Mouse (Mus musculus): ENCODE data around the gene Mup19. TPM values are rescaled to one million over a fixed set of nuclear protein-coding genes. Genes with fewer than 3 reads are reported as not detected.
"Not testable (repeated sequence)": the region's sequence is repeated elsewhere in the genome, so short reads cannot be mapped to it uniquely, and the experiment has no call there.

The Mup19 gene
- 0.56 and 2.2 TPM in 2 replicates for polyA plus RNA-seq (2015; fragmentation: Nextera tagmentation; extraction: Ambion mirVana)

- WGBS = 59% methylated on average over 1 of the region's 5 CpGs
- H3K36me3 ChIP-seq; ATAC-seq (ENCODE audit: insufficient number of reproducible peaks, low FRiP score, low TSS enrichment, low read depth): not testable (repeated sequence)
These were observed at the start of gene Mup19 for GRCm38 (mm10) chr4:61782169-61782568. Mup19 (minus strand) TSS chr4:61782269.

GRCm38 (mm10) chr4:61829211-61829610 lies 47.1 kb upstream of the Mup19 start:
- WGBS = 72% methylated on average over 4 of the region's 4 CpGs
- H3K4me1 ChIP-seq = no peaks in the 10 kb centered on the region
- no peaks in the 10 kb centered on the region for H3K36me3 ChIP-seq
- ATAC-seq (ENCODE audit: insufficient number of reproducible peaks, low FRiP score, low TSS enrichment, low read depth) = no peak
- no peaks in the 10 kb centered on the region for H3K27me3 ChIP-seq
- no peak overlapping the region for H3K9ac ChIP-seq
- no peak overlapping the region for H3K4me2 ChIP-seq
- no peaks in the 10 kb centered on the region for H3K9me3 ChIP-seq
- H3K27ac ChIP-seq = no peak overlapping the region
- H3K4me3 ChIP-seq = no peak overlapping the region

More at GRCm38 (mm10) chr4:61782169-61782568, at the start of gene Mup19:
- not testable (repeated sequence) for H3K27me3 ChIP-seq, H3K4me1 ChIP-seq, H3K9ac ChIP-seq, H3K4me3 ChIP-seq, H3K4me2 ChIP-seq, H3K27ac ChIP-seq, H3K9me3 ChIP-seq

GRCm38 (mm10) chr4:61823185-61823584 lies 41.1 kb upstream of the Mup19 start:
- Histone ChIP-seq H3K9me3 (peaks cover 16% of the 10 kb centered on the region), H3K27ac (no peak overlapping the region), H3K27me3 (no peaks in the 10 kb centered on the region), H3K4me2 (no peak overlapping the region), H3K4me3 (no peak overlapping the region), H3K36me3 (no peaks in the 10 kb centered on the region), H3K4me1 (no peaks in the 10 kb centered on the region), H3K9ac (no peak overlapping the region)
- peak; percentile 76; the same call in 1 of the 2 replicates for ATAC-seq (ENCODE audit: insufficient number of reproducible peaks, low FRiP score, low TSS enrichment, low read depth)
- WGBS = 89% methylated on average over 15 of the region's 15 CpGs

GRCm38 (mm10) chr4:61822541-61822940 lies 40.5 kb upstream of the Mup19 start:
- H3K27me3 ChIP-seq; H3K4me3 ChIP-seq; H3K4me1 ChIP-seq; H3K4me2 ChIP-seq; ATAC-seq (ENCODE audit: insufficient number of reproducible peaks, low FRiP score, low TSS enrichment, low read depth); H3K9ac ChIP-seq; H3K27ac ChIP-seq; H3K36me3 ChIP-seq: not testable (repeated sequence)
- WGBS = 83% methylated on average over 9 of the region's 9 CpGs
- peaks cover 16% of the 10 kb centered on the region for H3K9me3 ChIP-seq

- Histone ChIP-seq H3K9me3 (no peaks in the 10 kb centered on the region), H3K27ac (no peak overlapping the region), H3K9ac (no peak overlapping the region), H3K4me2 (no peak overlapping the region), H3K4me1 (no peaks in the 10 kb centered on the region), H3K27me3 (no peaks in the 10 kb centered on the region), H3K36me3 (no peaks in the 10 kb centered on the region), H3K4me3 (no peak overlapping the region)
- ATAC-seq (ENCODE audit: insufficient number of reproducible peaks, low FRiP score, low TSS enrichment, low read depth) = no peak
- 82% methylated on average over 2 of the region's 2 CpGs for WGBS
These were observed 33.5 kb upstream of the Mup19 start for GRCm38 (mm10) chr4:61815602-61816001.

GRCm38 (mm10) chr4:61813435-61813834 lies 31.4 kb upstream of the Mup19 start:
- H3K36me3 ChIP-seq = no peaks in the 10 kb centered on the region
- no peaks in the 10 kb centered on the region for H3K9me3 ChIP-seq
- no peak overlapping the region for H3K27ac ChIP-seq
- no peak overlapping the region for H3K9ac ChIP-seq
- no peak overlapping the region for H3K4me2 ChIP-seq
- ATAC-seq (ENCODE audit: insufficient number of reproducible peaks, low FRiP score, low TSS enrichment, low read depth) = no peak
- H3K4me3 ChIP-seq = no peak overlapping the region
- H3K4me1 ChIP-seq = no peaks in the 10 kb centered on the region
- H3K27me3 ChIP-seq = no peaks in the 10 kb centered on the region

GRCm38 (mm10) chr4:61811193-61811592 lies 29.1 kb upstream of the Mup19 start:
- not testable (repeated sequence) for H3K4me2 ChIP-seq; ATAC-seq (ENCODE audit: insufficient number of reproducible peaks, low FRiP score, low TSS enrichment, low read depth); H3K27ac ChIP-seq; H3K9me3 ChIP-seq; H3K27me3 ChIP-seq; H3K36me3 ChIP-seq; H3K4me3 ChIP-seq; H3K4me1 ChIP-seq; H3K9ac ChIP-seq
- WGBS = 16% methylated on average over 2 of the region's 2 CpGs

GRCm38 (mm10) chr4:61808926-61809325 lies 26.9 kb upstream of the Mup19 start:
- ATAC-seq (ENCODE audit: insufficient number of reproducible peaks, low FRiP score, low TSS enrichment, low read depth); H3K27me3 ChIP-seq; H3K36me3 ChIP-seq; H3K4me1 ChIP-seq; H3K27ac ChIP-seq; H3K9me3 ChIP-seq; H3K4me3 ChIP-seq; H3K4me2 ChIP-seq; H3K9ac ChIP-seq: not testable (repeated sequence)
- WGBS = 83% methylated on average over 3 of the region's 3 CpGs

GRCm38 (mm10) chr4:61789699-61790098 lies 7.6 kb upstream of the Mup19 start:
- not testable (repeated sequence) for H3K27me3 ChIP-seq; H3K4me1 ChIP-seq; H3K27ac ChIP-seq; ATAC-seq (ENCODE audit: insufficient number of reproducible peaks, low FRiP score, low TSS enrichment, low read depth); H3K9me3 ChIP-seq; H3K4me3 ChIP-seq; H3K4me2 ChIP-seq; H3K36me3 ChIP-seq; H3K9ac ChIP-seq
- 91% methylated on average over 1 of the region's 1 CpGs for WGBS

- H3K27ac ChIP-seq; H3K27me3 ChIP-seq; H3K36me3 ChIP-seq; H3K9me3 ChIP-seq; H3K4me2 ChIP-seq; ATAC-seq (ENCODE audit: insufficient number of reproducible peaks, low FRiP score, low TSS enrichment, low read depth); H3K4me3 ChIP-seq; H3K4me1 ChIP-seq; H3K9ac ChIP-seq: not testable (repeated sequence)
- 78% methylated on average over 1 of the region's 1 CpGs for WGBS
These were observed 2.2 kb upstream of the Mup19 start for GRCm38 (mm10) chr4:61784231-61784630.

Other genes starting within 250 kb of the Mup19 start
- 0.50 and 1.3 TPM in 2 replicates for gene Mup17, start 186.4 kb downstream of the Mup19 start, polyA plus RNA-seq (2015; fragmentation: Nextera tagmentation; extraction: Ambion mirVana)
- 1.6 and 2.8 TPM in 2 replicates for gene Mup18, start 108.1 kb downstream of the Mup19 start, polyA plus RNA-seq (2015; fragmentation: Nextera tagmentation; extraction: Ambion mirVana)
- not detected in 2 replicates for gene Mup5, start 53.0 kb upstream of the Mup19 start, polyA plus RNA-seq (2015; fragmentation: Nextera tagmentation; extraction: Ambion mirVana)